Mouse (Mus musculus) E14TG2a.4 (cell line): ENCODE measurements around the gene Unc13b.

ENCODE experiments used
- H3K27me3 ChIP-seq: 2 replicates; pipeline ENCODE4 v1.6.1; 2014; ENCODE audit warnings: low read length, control low read depth; ENCODE audit not compliant: insufficient read depth
- H3K36me3 ChIP-seq: 2 replicates; pipeline ENCODE4 v1.6.1; 2014; ENCODE audit warnings: low read length, control low read depth; ENCODE audit not compliant: insufficient read depth
- H3K4me1 ChIP-seq: replicated peaks from 2 replicates; pipeline ENCODE4 v1.6.1; 2014; ENCODE audit warnings: low read depth, low read length, control low read depth
- H3K4me3 ChIP-seq: replicated peaks from 2 replicates; pipeline ENCODE4 v1.5.1; 2014; ENCODE audit warnings: mild to moderate bottlenecking, low read length
- H3K9me3 ChIP-seq: 2 replicates; pipeline ENCODE4 v1.6.1; 2014; ENCODE audit warnings: low read length, control low read depth
- CTCF ChIP-seq: conservative IDR thresholded peaks from 2 replicates; pipeline ENCODE4 v1.5.1; 2014; ENCODE audit warnings: low read length
- NANOG ChIP-seq: IDR thresholded peaks from 2 replicates; pipeline ENCODE4 v1.6.1; 2014; ENCODE audit warnings: borderline replicate concordance, low read length, mixed read lengths
- POU5F1 ChIP-seq: IDR thresholded peaks from 2 replicates; pipeline ENCODE4 v1.6.1; 2014; ENCODE audit warnings: low read length, borderline replicate concordance

Gene Unc13b

DNA sequence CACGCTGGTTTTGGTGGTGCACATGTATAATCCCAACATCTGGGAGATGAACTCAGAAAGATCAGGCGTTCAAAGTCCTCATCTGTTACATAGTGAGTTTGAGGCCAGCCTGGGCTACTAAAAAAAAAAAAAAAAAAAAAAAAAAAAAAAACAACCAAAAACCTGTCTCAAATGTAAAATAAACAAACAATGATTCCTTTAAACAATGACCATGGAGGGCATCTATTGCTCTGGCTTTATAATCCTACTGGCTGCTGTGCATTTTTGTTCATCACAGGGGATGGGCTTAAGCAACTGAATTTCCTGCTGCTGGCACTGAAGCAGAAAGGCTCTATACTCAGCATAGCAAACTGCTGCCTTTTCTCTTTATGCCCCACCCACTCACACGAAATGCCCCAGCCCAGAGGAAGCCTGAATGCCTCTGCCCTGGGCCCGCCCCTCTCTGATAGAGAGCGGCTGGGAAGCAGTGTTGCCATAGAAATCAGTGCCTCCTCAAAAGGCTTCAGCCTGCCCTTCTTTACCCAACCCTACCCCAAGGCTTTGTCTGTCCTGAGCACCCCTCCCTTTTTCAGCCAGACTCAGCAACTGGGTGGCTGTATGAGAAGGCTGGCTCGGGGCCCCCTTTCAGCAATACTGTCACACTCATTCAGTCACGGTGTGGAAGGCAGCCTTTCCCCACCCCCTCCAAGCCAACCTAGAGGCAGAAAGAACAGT, 15.0 kb upstream of the Unc13b start:
- Histone ChIP-seq H3K9me3 (no peaks in the 10 kb centered on the region), H3K36me3 (no peaks in the 10 kb centered on the region), H3K27me3 (peaks cover 5% of the 10 kb centered on the region; the same call in 1 of the 2 replicates), H3K4me1 (peaks cover 57% of the 10 kb centered on the region), H3K4me3 (peak overlapping the region; percentile 86)
- TF ChIP-seq CTCF (no peak), POU5F1 (no peak), NANOG (no peak)

DNA sequence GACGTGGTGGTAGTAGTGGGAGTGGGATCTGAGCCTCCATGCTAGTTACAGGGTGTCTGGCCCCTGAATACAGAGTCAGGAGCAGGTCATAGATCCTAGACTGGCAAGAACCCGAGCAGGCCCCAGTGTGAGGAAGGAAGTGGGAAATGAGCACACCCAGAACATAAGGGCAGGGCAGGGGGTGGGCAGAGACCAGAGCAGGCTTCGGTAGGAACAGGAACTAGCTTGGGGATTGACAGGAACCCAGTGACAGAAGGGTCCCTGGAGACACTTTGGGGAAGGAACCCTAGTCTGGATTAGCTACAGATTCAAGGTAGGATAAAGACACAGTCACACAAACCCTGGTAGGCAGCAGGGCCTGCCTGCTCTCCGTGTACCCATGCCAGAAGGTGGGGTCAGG, 14.1 kb upstream of the Unc13b start:
- peak overlapping the region; percentile 86 for H3K4me3 ChIP-seq
- TF ChIP-seq POU5F1 (no peak), CTCF (no peak), NANOG (no peak)
- H3K36me3 ChIP-seq: no peaks in the 10 kb centered on the region
- no peaks in the 10 kb centered on the region for H3K9me3 ChIP-seq
- 0 out of 2 replicates have a peak, but pooled peaks cover 2% of the 10 kb centered on the region for H3K27me3 ChIP-seq
- H3K4me1 ChIP-seq: peaks cover 48% of the 10 kb centered on the region

DNA sequence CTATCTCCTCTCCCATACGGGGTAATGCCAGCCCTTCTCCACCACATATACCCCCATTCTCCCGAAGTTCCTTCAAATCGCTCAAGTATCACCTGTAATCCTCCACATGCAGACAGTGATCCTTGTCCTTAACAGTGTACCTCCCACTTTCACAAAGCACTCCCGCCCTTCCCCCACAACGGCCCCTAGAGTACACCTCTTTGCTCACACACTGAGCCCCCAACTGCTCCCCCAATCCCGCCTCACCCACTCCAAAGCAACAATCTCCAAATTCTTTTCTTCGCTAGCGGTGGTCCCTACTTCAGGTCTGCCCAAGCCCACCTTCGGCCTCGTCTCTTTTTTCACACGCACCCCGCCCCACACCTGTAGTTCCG, 13.5 kb upstream of the Unc13b start:
- peaks cover 45% of the 10 kb centered on the region for H3K4me1 ChIP-seq
- H3K36me3 ChIP-seq: no peaks in the 10 kb centered on the region
- 0 out of 2 replicates have a peak, but pooled peaks cover 2% of the 10 kb centered on the region for H3K27me3 ChIP-seq
- H3K9me3 ChIP-seq: no peaks in the 10 kb centered on the region
- TF ChIP-seq CTCF (no peak), NANOG (no peak), POU5F1 (no peak)
- H3K4me3 ChIP-seq: peak overlapping the region; percentile 86

GRCm38 (mm10) chr4:43045659-43046302, 13.0 kb upstream of the Unc13b start, which contains the start of gene Fam214b:
Gene Fam214b, minus strand, starts transcription at chr4:43046220.
- Histone ChIP-seq H3K27me3 (0 out of 2 replicates have a peak, but pooled peaks cover 2% of the 10 kb centered on the region), H3K4me3 (peak within 1 kb of the TSS; percentile 86), H3K9me3 (no peaks in the 10 kb centered on the region), H3K4me1 (peaks cover 41% of the 10 kb centered on the region), H3K36me3 (no peaks in the 10 kb centered on the region)
- no peak for TF ChIP-seq POU5F1
- no peak for TF ChIP-seq NANOG
- TF ChIP-seq CTCF: no peak

DNA sequence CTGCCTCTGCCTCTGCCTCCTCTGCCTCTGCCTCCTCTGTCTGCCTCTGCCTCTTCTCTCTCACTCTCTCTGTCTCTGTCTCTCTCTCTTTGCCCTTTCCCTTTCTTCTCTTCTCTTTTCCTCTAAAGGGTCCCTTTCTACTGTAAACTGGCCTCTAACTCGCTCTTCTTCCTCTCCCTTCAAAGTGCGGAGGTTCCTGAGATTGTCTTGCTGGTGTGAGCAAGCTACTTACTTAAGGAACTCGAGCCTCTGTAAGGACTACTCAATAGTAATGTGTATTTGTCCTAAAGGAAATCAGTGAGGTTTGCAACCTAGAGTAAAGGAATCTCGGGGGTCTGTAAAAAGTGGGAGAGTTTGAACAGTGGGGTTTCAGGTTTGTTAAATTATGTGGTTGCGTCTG, 12.1 kb upstream of the Unc13b start:
- H3K27me3 ChIP-seq: 0 out of 2 replicates have a peak, but pooled peaks cover 2% of the 10 kb centered on the region
- peaks cover 35% of the 10 kb centered on the region for H3K4me1 ChIP-seq
- no peaks in the 10 kb centered on the region for H3K9me3 ChIP-seq
- H3K4me3 ChIP-seq: peak overlapping the region; percentile 86; the same call in 1 of the 2 replicates
- TF ChIP-seq POU5F1 (no peak), CTCF (no peak), NANOG (no peak)
- no peaks in the 10 kb centered on the region for H3K36me3 ChIP-seq

GRCm38 (mm10) chr4:43047231-43047630, 11.5 kb upstream of the Unc13b start:
- Histone ChIP-seq H3K9me3 (no peaks in the 10 kb centered on the region), H3K4me1 (peaks cover 40% of the 10 kb centered on the region), H3K36me3 (no peaks in the 10 kb centered on the region), H3K27me3 (0 out of 2 replicates have a peak, but pooled peaks cover 2% of the 10 kb centered on the region), H3K4me3 (no peak overlapping the region)
- TF ChIP-seq CTCF: peak; percentile 90
- TF ChIP-seq NANOG: no peak

DNA sequence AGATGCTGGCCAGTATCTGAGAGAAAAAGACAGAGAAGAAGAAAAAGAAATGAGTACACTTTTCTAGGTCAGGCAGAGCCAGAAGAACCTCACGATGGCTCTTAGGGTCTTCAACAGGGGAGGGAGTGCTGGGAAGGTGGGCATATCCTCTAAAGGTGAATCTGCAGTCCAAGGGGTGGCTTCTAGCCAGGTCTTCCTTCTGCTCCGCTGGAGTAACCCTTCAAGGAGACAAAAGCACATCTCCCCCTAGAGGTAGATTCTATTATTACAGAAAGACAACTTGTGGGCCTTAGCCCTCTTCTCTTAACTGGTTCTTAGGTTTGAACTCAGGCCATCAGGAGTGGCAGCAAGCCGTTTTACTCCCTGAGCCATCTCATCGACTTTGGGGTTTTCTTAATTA, 6.1 kb upstream of the Unc13b start:
- H3K9me3 ChIP-seq: no peaks in the 10 kb centered on the region
- H3K4me1 ChIP-seq: peaks cover 9% of the 10 kb centered on the region
- no peaks in the 10 kb centered on the region for H3K36me3 ChIP-seq
- TF ChIP-seq CTCF (peak; percentile 56), POU5F1 (no peak), NANOG (no peak)
- H3K27me3 ChIP-seq: peaks cover 4% of the 10 kb centered on the region
- H3K4me3 ChIP-seq: peak overlapping the region; percentile 23; the same call in 1 of the 2 replicates

DNA sequence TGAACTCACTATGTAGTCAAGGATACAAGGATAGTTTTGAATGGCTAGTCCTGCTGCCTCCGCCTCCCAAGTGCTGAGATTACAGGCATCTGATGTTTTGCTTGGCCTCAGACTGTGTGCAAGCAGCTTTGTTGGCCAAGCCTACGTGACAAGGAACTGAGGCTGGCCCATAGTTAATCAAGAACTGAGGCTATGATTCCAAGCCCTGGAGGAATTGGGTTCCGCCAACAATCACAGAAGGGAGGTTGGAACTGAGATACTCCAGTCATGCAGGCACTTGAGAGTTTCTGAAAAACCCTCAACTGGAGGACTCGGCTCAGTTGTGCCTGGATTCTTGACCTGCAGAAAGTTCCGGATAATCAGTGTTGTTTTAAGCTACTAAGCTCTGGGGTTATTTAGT, 1.1 kb upstream of the Unc13b start:
- H3K36me3 ChIP-seq: no peaks in the 10 kb centered on the region
- H3K9me3 ChIP-seq: no peaks in the 10 kb centered on the region
- TF ChIP-seq CTCF (no peak), NANOG (no peak), POU5F1 (no peak)

GRCm38 (mm10) chr4:43058392-43058752, 381 bp upstream of the Unc13b start:
- peak overlapping the region; percentile 94 for H3K4me3 ChIP-seq
- peaks cover 32% of the 10 kb centered on the region for H3K27me3 ChIP-seq
- H3K4me1 ChIP-seq: peaks cover 13% of the 10 kb centered on the region
- TF ChIP-seq CTCF (no peak), POU5F1 (no peak), NANOG (no peak)
- H3K36me3 ChIP-seq: no peaks in the 10 kb centered on the region
- H3K9me3 ChIP-seq: no peaks in the 10 kb centered on the region

More for the DNA sequence above, 1.1 kb upstream of the Unc13b start:
- H3K4me1 ChIP-seq: peaks cover 12% of the 10 kb centered on the region
- no peak overlapping the region for H3K4me3 ChIP-seq
- peaks cover 32% of the 10 kb centered on the region for H3K27me3 ChIP-seq
